In genomic region chr11:97626431-97626830, GRCm38 (mm10) we compare ENCODE assay signal across 20 mouse cellular contexts. TPM values are rescaled to one million over a fixed set of nuclear protein-coding genes. Genes with fewer than 3 reads are reported as not detected.
DNase-seq lines count a peak whose midpoint lies in the region; ATAC-seq and TF ChIP-seq lines count a peak whose summit lies in the region.
"Had no signal": no experiment of that assay in that cellular context is flagged by ENCODE, and none has a peak within 500 bp of the region (broad histone marks: within the 10 kb centered on the region; RNA-seq: fewer than 3 reads in every experiment).

No protein-coding gene starts in this region.

- peaks cover 89% of the 10 kb centered on the region for H3K27me3 ChIP-seq in kidney, embryonic 15.5 days
- H3K27me3 ChIP-seq in limb, embryonic 14.5 days (ENCODE audit: control insufficient read depth, insufficient read depth, low read length), result peaks cover 60% of the 10 kb centered on the region
- H3K27me3 ChIP-seq in thymus, adult 2 months (ENCODE audit: control insufficient read depth, insufficient read depth, low read length), result peaks cover 15% of the 10 kb centered on the region

- DNase-seq in embryo, embryonic 10.5 days (ENCODE audit: low spot score), result peak; percentile 37
- DNase-seq in embryo, embryonic 10 days (ENCODE audit: low spot score), result no peak
- no peak for DNase-seq in kidney, postnatal 36 days
- DNase-seq in embryo, embryonic 11 days, result peak; percentile 29
- DNase-seq in limb, embryonic 14.5 days (ENCODE audit: low spot score), result no peak
- no peak for DNase-seq in thymus, adult 2 months
- DNase-seq: adrenal gland, postnatal 36 days; cerebellum, adult 9-10 months; gastrocnemius, postnatal 14 days; heart, postnatal 10 days; layer of hippocampus, adult 9-11 months; liver; liver, postnatal 0 days; lung, postnatal 14 days had no signal

- H3K4me1 ChIP-seq in kidney, embryonic 15.5 days, result peaks cover 46% of the 10 kb centered on the region
- peaks cover 14% of the 10 kb centered on the region; the same call in 1 of the 2 replicates for H3K4me1 ChIP-seq in limb, embryonic 14.5 days (ENCODE audit: control insufficient read depth, insufficient read depth, low read length)
- peaks cover 11% of the 10 kb centered on the region for H3K4me1 ChIP-seq in thymus, adult 2 months (replicated peaks; ENCODE audit: control insufficient read depth, insufficient read depth, low read length)

- no peak overlapping the region for H3K9ac ChIP-seq in kidney, embryonic 15.5 days
- no peak overlapping the region for H3K9ac ChIP-seq in limb, embryonic 14.5 days (ENCODE audit: low read depth, low read length, severe bottlenecking)
- H3K9ac ChIP-seq: hindbrain, embryonic 15.5 days; liver, postnatal 0 days had no signal

- H3K9me3 ChIP-seq in kidney, embryonic 15.5 days (replicated peaks), result no peaks in the 10 kb centered on the region
- H3K9me3 ChIP-seq in limb, embryonic 14.5 days (ENCODE audit: control insufficient read depth, low read length), result no peaks in the 10 kb centered on the region
- H3K9me3 ChIP-seq: hindbrain, embryonic 15.5 days had no signal

- no peak overlapping the region for H3K4me3 ChIP-seq in kidney, embryonic 15.5 days (replicated peaks)
- no peak overlapping the region for H3K4me3 ChIP-seq in limb, embryonic 14.5 days (replicated peaks; ENCODE audit: low read length)
- no peak overlapping the region for H3K4me3 ChIP-seq in thymus, adult 2 months (ENCODE audit: control insufficient read depth, insufficient read depth, low read length)
- H3K4me3 ChIP-seq: hindbrain, embryonic 15.5 days; myocyte had no signal

- no peak overlapping the region for H3K27ac ChIP-seq in kidney, embryonic 15.5 days
- no peak overlapping the region for H3K27ac ChIP-seq in limb, embryonic 14.5 days (replicated peaks; ENCODE audit: low read depth, low read length)
- no peak overlapping the region for H3K27ac ChIP-seq in thymus, adult 2 months (ENCODE audit: control insufficient read depth, insufficient read depth, low read length)
- H3K27ac ChIP-seq: hindbrain, embryonic 15.5 days had no signal

- no peak for TF ChIP-seq POLR2A in limb, embryonic 14.5 days (IDR thresholded peaks at IDR 0.05; ENCODE audit: borderline replicate concordance, extremely low read depth, insufficient read depth, insufficient read length)
- no peak for TF ChIP-seq POLR2A in thymus, adult 2 months (IDR thresholded peaks at IDR 0.05; ENCODE audit: control insufficient read depth, extremely low read depth, insufficient read depth, low read length, poor library complexity)

- H3K36me3 ChIP-seq in kidney, embryonic 15.5 days, result no peaks in the 10 kb centered on the region
- no peaks in the 10 kb centered on the region for H3K36me3 ChIP-seq in limb, embryonic 14.5 days (ENCODE audit: control insufficient read depth, insufficient read depth, low read length)
- no peaks in the 10 kb centered on the region for H3K36me3 ChIP-seq in thymus, adult 2 months (ENCODE audit: control insufficient read depth, insufficient read depth, low read length)
- H3K36me3 ChIP-seq: hindbrain, embryonic 15.5 days had no signal

- 10% methylated on average over 13 of the region's 13 CpGs for WGBS in kidney, embryonic 15.5 days
- 9% methylated on average over 13 of the region's 13 CpGs for WGBS in limb, embryonic 14.5 days
- 69% methylated on average over 13 of the region's 13 CpGs for WGBS in thymus, adult 2 months

- TF ChIP-seq CTCF in thymus, adult 2 months (IDR thresholded peaks at IDR 0.05; ENCODE audit: borderline replicate concordance, control insufficient read depth, extremely low read depth, insufficient read depth, low read length, poor library complexity), result no peak

- ATAC-seq in kidney, embryonic 15.5 days (replicated peaks; ENCODE audit: low FRiP score), result no peak
- ATAC-seq in limb, embryonic 14.5 days (ENCODE audit: low FRiP score, low read depth), result no peak
- ATAC-seq in megakaryocyte progenitor cell, adult 5-6 weeks (replicated peaks; ENCODE audit: poor library complexity), result no peak
- ATAC-seq: CD4-positive, CD25-positive, alpha-beta regulatory T cell, adult 4 months; liver, postnatal 0 days had no signal

- H3K4me2 ChIP-seq in kidney, embryonic 15.5 days, result 0 out of 2 replicates have a peak overlapping the region, but pooled peaks have one; percentile 2
- H3K4me2 ChIP-seq in limb, embryonic 14.5 days (replicated peaks; ENCODE audit: low read depth, low read length, severe bottlenecking), result 0 out of 2 replicates have a peak overlapping the region, but pooled peaks have one; percentile 8
- H3K4me2 ChIP-seq: hindbrain, embryonic 15.5 days had no signal

RNA-seq across cellular contexts. Expression of gene Epop, which starts 3.1 kb away (rescaled TPM):
- 4.3 and 5.1 TPM in 2 replicates for polyA plus RNA-seq in kidney, embryonic 15.5 days (2015; fragmentation: Nextera tagmentation; extraction: Ambion mirVana)
- polyA plus RNA-seq in limb, embryonic 14.5 days (2012; rRNA removed), result 6.6 and 9.2 TPM in 2 replicates
- 4.4 and 4.8 TPM in 2 replicates for polyA plus RNA-seq in limb, embryonic 14.5 days (2014; fragmentation: Nextera tagmentation; extraction: Ambion mirVana)
- 5.6 and 8.4 TPM in 2 replicates for polyA plus RNA-seq in thymus, adult 2 months (2012; rRNA removed)
- total RNA-seq in megakaryocyte progenitor cell, adult 5-6 weeks (2015), result 3.4 and 4.0 TPM in 2 replicates
- 0.62 and 0.91 TPM in 2 replicates for total RNA-seq in megakaryocyte progenitor cell, adult 5-6 weeks (2017)

RNA-seq across cellular contexts. Expression of gene Mllt6, which starts 36.8 kb away (rescaled TPM):
- 2.8 and 3.9 TPM in 2 replicates for polyA plus RNA-seq in kidney, embryonic 15.5 days (2015; fragmentation: Nextera tagmentation; extraction: Ambion mirVana)
- 28.6 and 36.0 TPM in 2 replicates for polyA plus RNA-seq in limb, embryonic 14.5 days (2012; rRNA removed)
- 4.9 and 6.1 TPM in 2 replicates for polyA plus RNA-seq in limb, embryonic 14.5 days (2014; fragmentation: Nextera tagmentation; extraction: Ambion mirVana)
- polyA plus RNA-seq in thymus, adult 2 months (2012; rRNA removed), result 89.5 and 99.1 TPM in 2 replicates
- total RNA-seq in megakaryocyte progenitor cell, adult 5-6 weeks (2015), result 3.3 and 4.5 TPM in 2 replicates
- total RNA-seq in megakaryocyte progenitor cell, adult 5-6 weeks (2017), result 5.8 and 7.2 TPM in 2 replicates

RNA-seq across cellular contexts. Expression of gene Srcin1, which starts 50.4 kb away (rescaled TPM):
- polyA plus RNA-seq in kidney, embryonic 15.5 days (2015; fragmentation: Nextera tagmentation; extraction: Ambion mirVana), result 0.83 and 0.85 TPM in 2 replicates
- 4.0 and 5.1 TPM in 2 replicates for polyA plus RNA-seq in limb, embryonic 14.5 days (2012; rRNA removed)
- polyA plus RNA-seq in limb, embryonic 14.5 days (2014; fragmentation: Nextera tagmentation; extraction: Ambion mirVana), result 0.39 and 0.53 TPM in 2 replicates
- 0.32 and 0.55 TPM in 2 replicates for polyA plus RNA-seq in thymus, adult 2 months (2012; rRNA removed)
- 0.02 TPM in 1 of 2 replicates, not detected in the other for total RNA-seq in megakaryocyte progenitor cell, adult 5-6 weeks (2015)
- not detected in 2 replicates for total RNA-seq in megakaryocyte progenitor cell, adult 5-6 weeks (2017)
- total RNA-seq: megakaryocyte-erythroid progenitor cell, adult 5-6 weeks had no signal
- polyA plus RNA-seq: CD4-positive, CD25-positive, alpha-beta regulatory T cell, adult 4 months; myocyte had no signal

RNA-seq across cellular contexts. Expression of gene Cisd3, which starts 59.2 kb away (rescaled TPM):
- 41.2 and 42.7 TPM in 2 replicates for polyA plus RNA-seq in kidney, embryonic 15.5 days (2015; fragmentation: Nextera tagmentation; extraction: Ambion mirVana)
- 11.7 and 13.3 TPM in 2 replicates for polyA plus RNA-seq in limb, embryonic 14.5 days (2012; rRNA removed)
- 13.6 and 14.9 TPM in 2 replicates for polyA plus RNA-seq in limb, embryonic 14.5 days (2014; fragmentation: Nextera tagmentation; extraction: Ambion mirVana)
- 24.9 and 25.3 TPM in 2 replicates for polyA plus RNA-seq in thymus, adult 2 months (2012; rRNA removed)
- total RNA-seq in megakaryocyte progenitor cell, adult 5-6 weeks (2015), result 17.4 and 24.9 TPM in 2 replicates
- total RNA-seq in megakaryocyte progenitor cell, adult 5-6 weeks (2017), result 3.5 and 5.4 TPM in 2 replicates

Comparison
In these comparisons a context has a peak if more than half of its experiments do, and no peak if none do; other contexts are left out.
1. DNase-seq: peak in embryo, embryonic 10.5 days (single experiment) and embryo, embryonic 11 days (single experiment); none in embryo, embryonic 10 days (single experiment), kidney, postnatal 36 days (0 of 2), limb, embryonic 14.5 days (single experiment) and thymus, adult 2 months (single experiment).